In genomic region chr13:103695456-103695855, GRCm38 (mm10) we compare ENCODE assay signal across 21 mouse cellular contexts.
DNase-seq lines count a peak whose midpoint lies in the region; ATAC-seq and TF ChIP-seq lines count a peak whose summit lies in the region.
"Had no signal": no experiment of that assay in that cellular context is flagged by ENCODE, and none has a peak within 500 bp of the region (broad histone marks: within the 10 kb centered on the region; RNA-seq: fewer than 3 reads in every experiment).

No protein-coding gene starts in this region.

- no peak overlapping the region for H3K27ac ChIP-seq in intestine, embryonic 14.5 days (ENCODE audit: low read depth)
- no peak overlapping the region for H3K27ac ChIP-seq in intestine, postnatal 0 days (ENCODE audit: low read depth, low read length)
- H3K27ac ChIP-seq in hindbrain, embryonic 10.5 days: no peak overlapping the region; the same call in 1 of the 2 replicates
- no peak overlapping the region for H3K27ac ChIP-seq in hindbrain, embryonic 15.5 days (replicated peaks)
- H3K27ac ChIP-seq: gastrocnemius, adult 2 months; heart, embryonic 15.5 days; kidney, embryonic 15.5 days; layer of hippocampus, adult 2 months; liver, embryonic 14.5 days; neural tube, embryonic 13.5 days had no signal

- H3K36me3 ChIP-seq in intestine, embryonic 14.5 days (ENCODE audit: control insufficient read depth, insufficient read depth, low read length): no peaks in the 10 kb centered on the region
- no peaks in the 10 kb centered on the region for H3K36me3 ChIP-seq in intestine, postnatal 0 days (ENCODE audit: control insufficient read depth, insufficient read depth)
- no peaks in the 10 kb centered on the region for H3K36me3 ChIP-seq in hindbrain, embryonic 10.5 days
- H3K36me3 ChIP-seq in hindbrain, embryonic 15.5 days: no peaks in the 10 kb centered on the region
- H3K36me3 ChIP-seq: heart, embryonic 15.5 days; kidney, embryonic 15.5 days; neural tube, embryonic 13.5 days had no signal

- no peak for TF ChIP-seq POLR2A in lung, adult 2 months (IDR thresholded peaks at IDR 0.05; ENCODE audit: borderline replicate concordance, extremely low read depth, low read depth, low read length)

- no peak overlapping the region for H3K4me3 ChIP-seq in intestine, embryonic 14.5 days (ENCODE audit: low read depth, low read length)
- H3K4me3 ChIP-seq in intestine, postnatal 0 days (ENCODE audit: low read depth, low read length): no peak overlapping the region
- no peak overlapping the region for H3K4me3 ChIP-seq in hindbrain, embryonic 10.5 days
- H3K4me3 ChIP-seq in hindbrain, embryonic 15.5 days: no peak overlapping the region
- H3K4me3 ChIP-seq in lung, adult 2 months (replicated peaks; ENCODE audit: extremely low read depth, low read depth, low read length): no peak overlapping the region
- H3K4me3 ChIP-seq: erythroblast, embryonic 14.5 days; gastrocnemius, adult 2 months; heart, embryonic 15.5 days; kidney, embryonic 15.5 days; layer of hippocampus, adult 2 months; neural tube, embryonic 13.5 days had no signal

- H3K9ac ChIP-seq in intestine, embryonic 14.5 days (ENCODE audit: low read length): no peak overlapping the region
- H3K9ac ChIP-seq in intestine, postnatal 0 days (ENCODE audit: low read depth, low read length): no peak overlapping the region
- H3K9ac ChIP-seq in hindbrain, embryonic 15.5 days: no peak overlapping the region
- H3K9ac ChIP-seq: heart, embryonic 15.5 days; kidney, embryonic 15.5 days; liver, embryonic 14.5 days; lung, embryonic 14.5 days; neural tube, embryonic 13.5 days had no signal

- ATAC-seq in intestine, embryonic 14.5 days (replicated peaks; ENCODE audit: low FRiP score, low TSS enrichment, low read depth): no peak
- no peak for ATAC-seq in intestine, postnatal 0 days
- 0 out of 2 replicates have a peak, but pooled peaks have one; percentile 23 for ATAC-seq in hindbrain, embryonic 15.5 days (ENCODE audit: low FRiP score, low read depth)
- ATAC-seq: forebrain, embryonic 16.5 days; midbrain, embryonic 16.5 days had no signal

- WGBS in intestine, embryonic 14.5 days: 63% methylated on average over 6 of the region's 6 CpGs
- 68% methylated on average over 6 of the region's 6 CpGs for WGBS in intestine, postnatal 0 days
- 71% methylated on average over 6 of the region's 6 CpGs for WGBS in hindbrain, embryonic 10.5 days
- WGBS in hindbrain, embryonic 15.5 days: 50% methylated on average over 6 of the region's 6 CpGs
- 70% methylated on average over 6 of the region's 6 CpGs for WGBS in lung, adult 2 months

- no peaks in the 10 kb centered on the region for H3K4me1 ChIP-seq in intestine, embryonic 14.5 days (replicated peaks; ENCODE audit: control insufficient read depth, insufficient read depth, low read length)
- H3K4me1 ChIP-seq in intestine, postnatal 0 days (replicated peaks; ENCODE audit: control insufficient read depth, insufficient read depth, low read length): no peaks in the 10 kb centered on the region
- H3K4me1 ChIP-seq in hindbrain, embryonic 10.5 days (replicated peaks): peaks cover 6% of the 10 kb centered on the region; the same call in 1 of the 2 replicates
- 0 out of 2 replicates have a peak, but pooled peaks cover 3% of the 10 kb centered on the region for H3K4me1 ChIP-seq in hindbrain, embryonic 15.5 days (replicated peaks)
- H3K4me1 ChIP-seq in lung, adult 2 months (ENCODE audit: control insufficient read depth, insufficient read depth, low read length): no peaks in the 10 kb centered on the region
- H3K4me1 ChIP-seq: neural tube, embryonic 13.5 days had no signal

- peak; percentile 39 for DNase-seq in intestine, embryonic 14.5 days (ENCODE audit: low spot score)
- DNase-seq in hindbrain, embryonic 10.5 days (ENCODE audit: low spot score): peak; percentile 21
- no peak for DNase-seq in thymus, postnatal 36 days
- no peak for DNase-seq in lung, postnatal 25 days (ENCODE audit: low spot score)
- no peak for DNase-seq in lung, adult 2 months
- DNase-seq: cerebellum, adult 11-12 months; cerebellum, adult 9-11 months; gastrocnemius, adult 2 months; gastrocnemius, postnatal 36 days had no signal

- H3K27me3 ChIP-seq in intestine, embryonic 14.5 days (replicated peaks; ENCODE audit: control insufficient read depth, insufficient read depth, low read length): no peaks in the 10 kb centered on the region
- no peaks in the 10 kb centered on the region for H3K27me3 ChIP-seq in intestine, postnatal 0 days (replicated peaks; ENCODE audit: control insufficient read depth, insufficient read depth, low read length)
- H3K27me3 ChIP-seq in hindbrain, embryonic 10.5 days (ENCODE audit: insufficient read depth, poor library complexity, severe bottlenecking): no peaks in the 10 kb centered on the region
- H3K27me3 ChIP-seq in hindbrain, embryonic 15.5 days: no peaks in the 10 kb centered on the region
- H3K27me3 ChIP-seq: heart, embryonic 15.5 days; kidney, embryonic 15.5 days had no signal

- H3K9me3 ChIP-seq in intestine, embryonic 14.5 days (ENCODE audit: control insufficient read depth, low read length): no peaks in the 10 kb centered on the region
- H3K9me3 ChIP-seq in intestine, postnatal 0 days (ENCODE audit: control insufficient read depth): no peaks in the 10 kb centered on the region
- no peaks in the 10 kb centered on the region for H3K9me3 ChIP-seq in hindbrain, embryonic 10.5 days
- H3K9me3 ChIP-seq in hindbrain, embryonic 15.5 days: no peaks in the 10 kb centered on the region
- H3K9me3 ChIP-seq: heart, embryonic 15.5 days; kidney, embryonic 15.5 days; neural tube, embryonic 13.5 days had no signal

- TF ChIP-seq CTCF in intestine, postnatal 0 days (IDR thresholded peaks at IDR 0.05; ENCODE audit: low read depth): no peak
- no peak for TF ChIP-seq CTCF in lung, adult 2 months (IDR thresholded peaks at IDR 0.05; ENCODE audit: insufficient read depth, low read length)

- H3K4me2 ChIP-seq in intestine, embryonic 14.5 days (ENCODE audit: low read length): no peak overlapping the region
- no peak overlapping the region for H3K4me2 ChIP-seq in intestine, postnatal 0 days (replicated peaks; ENCODE audit: low read depth)
- H3K4me2 ChIP-seq in hindbrain, embryonic 15.5 days: no peak overlapping the region
- H3K4me2 ChIP-seq: heart, embryonic 15.5 days; kidney, embryonic 15.5 days; lung, embryonic 14.5 days; midbrain, embryonic 11.5 days; neural tube, embryonic 13.5 days had no signal

Comparison
In these comparisons a context has a peak if more than half of its experiments do, and no peak if none do; other contexts are left out.
1. DNase-seq: peak in intestine, embryonic 14.5 days (single experiment) and hindbrain, embryonic 10.5 days (single experiment); none in thymus, postnatal 36 days (0 of 2), lung, postnatal 25 days (single experiment) and lung, adult 2 months (single experiment).